Mouse (Mus musculus) C2C12 (cell line): ENCODE results near the gene 1700030K09Rik.

Source experiments
- CEBPB ChIP-seq: IDR thresholded peaks from one replicate; pipeline ENCODE4 v1.6.1; 2011; ENCODE audit warnings: low read depth, mild to moderate bottlenecking, control low read depth, moderate library complexity
- CTCF ChIP-seq: IDR thresholded peaks from one replicate; pipeline ENCODE4 v1.5.1; 2011; ENCODE audit not compliant: control insufficient read depth, insufficient read depth, insufficient read length
- FOSL1 ChIP-seq: IDR thresholded peaks from one replicate; pipeline ENCODE4 v1.8.0; 2011; ENCODE audit warnings: mild to moderate bottlenecking, low read length; ENCODE audit not compliant: poor library complexity, insufficient read depth, severe bottlenecking
- MAX ChIP-seq: IDR thresholded peaks from one replicate; pipeline ENCODE4 v1.6.1; 2011; ENCODE audit warnings: mild to moderate bottlenecking, control low read depth
- MYOD1 ChIP-seq: IDR thresholded peaks from one replicate; pipeline ENCODE4 v1.6.1; 2011; ENCODE audit warnings: low read depth; ENCODE audit not compliant: control insufficient read depth, insufficient read length
- MYOG ChIP-seq: IDR thresholded peaks from one replicate; pipeline ENCODE4 v1.6.1; 2011; ENCODE audit not compliant: control insufficient read depth, insufficient read length; ENCODE audit errors: extremely low read depth
- USF1 ChIP-seq: IDR thresholded peaks from one replicate; pipeline ENCODE4 v1.6.1; 2011; ENCODE audit warnings: low read depth, mild to moderate bottlenecking, control low read depth, moderate library complexity

DNA sequence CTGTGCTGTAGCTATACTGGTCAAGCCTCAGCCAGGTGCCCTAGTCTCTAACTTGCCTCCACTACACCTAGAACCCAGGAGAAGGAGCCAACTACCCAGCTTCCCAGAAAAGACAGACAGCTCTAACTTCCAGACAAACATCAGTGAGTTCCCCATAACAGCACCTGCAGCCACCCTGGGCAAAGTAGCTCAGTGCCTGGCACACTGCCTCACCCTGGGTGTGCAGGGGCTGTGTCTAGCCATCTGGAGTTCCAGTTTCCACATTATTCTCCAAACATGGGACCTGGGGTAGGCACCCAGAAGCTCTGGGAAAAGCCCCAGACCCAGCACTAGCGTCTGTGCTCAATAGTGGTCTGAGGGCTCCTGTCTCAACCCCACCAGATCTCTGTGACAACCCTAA is 63.8 kb downstream of the 1700030K09Rik start:
- TF ChIP-seq MAX, result no peak
- TF ChIP-seq CTCF, result no peak
- no peak for TF ChIP-seq MYOD1
- TF ChIP-seq USF1, result no peak
- no peak for TF ChIP-seq CEBPB
- TF ChIP-seq MYOG, result no peak
- no peak for TF ChIP-seq FOSL1
